Mouse (Mus musculus) frontal cortex, postnatal 36 days (tissue): ENCODE results near the gene Speer4d.
"Not testable (repeated sequence)": the region's sequence is repeated elsewhere in the genome, so short reads cannot be mapped to it uniquely, and the experiment has no call there.

Experiments used
- DNase-seq, 2 experiments: peaks; one replicate each; pipeline ENCODE4 v3.0.0; 2022; ENCODE audit warnings: low spot score in 2 of 2

The Speer4d gene

DNA sequence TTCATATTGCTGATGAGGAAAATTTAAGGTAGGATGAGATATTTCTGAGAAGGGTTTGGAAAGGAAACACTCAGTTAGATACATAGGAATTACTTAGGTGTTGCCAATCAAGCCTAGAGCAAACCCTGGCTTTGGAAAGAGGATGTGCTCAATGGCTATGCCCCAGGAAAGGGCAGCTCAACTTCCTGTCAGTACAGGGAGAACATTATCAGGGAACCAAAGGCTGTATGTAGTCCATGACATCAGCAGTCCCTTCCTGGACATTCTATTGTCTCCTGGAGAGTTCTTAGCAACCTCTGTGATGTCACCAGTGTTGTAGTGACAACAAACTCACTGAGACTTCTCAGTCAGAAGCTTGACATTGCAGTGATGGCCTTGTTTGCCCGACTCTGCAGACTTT lies at the start of gene Speer4d:
Speer4d (plus strand) TSS at position 301 of the 400 bp plus-strand sequence.
- not testable (repeated sequence) for DNase-seq

DNA sequence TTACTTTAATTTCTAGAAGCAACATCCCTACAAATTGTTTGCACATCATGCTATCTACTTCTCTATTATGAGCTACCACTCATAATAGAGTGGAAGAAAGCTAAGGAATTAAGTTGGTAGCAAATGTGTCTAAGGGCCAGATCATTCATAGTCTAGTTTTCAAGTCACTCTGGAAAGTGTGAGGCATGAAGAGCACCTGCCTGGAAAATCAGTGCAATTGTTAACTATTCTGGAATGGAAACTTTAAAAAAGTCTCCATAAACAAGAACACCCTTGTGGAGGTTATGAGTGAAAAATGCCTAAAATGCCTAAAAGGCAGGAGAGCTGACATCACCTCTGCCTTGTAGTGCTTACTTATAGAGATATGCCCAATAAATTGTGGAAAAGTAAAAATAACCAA lies 45.1 kb upstream of the Speer4d start:
- not testable (repeated sequence) for DNase-seq

- DNase-seq = not testable (repeated sequence)
Measured at GRCm38 (mm10) chr5:15577033-15577432, 41.8 kb upstream of the Speer4d start, which contains the start of gene Gm21083. Gm21083 (plus strand) TSS chr5:15577333.

- peak; percentile 9 to 11 for DNase-seq
Measured at GRCm38 (mm10) chr5:15586351-15586750, 32.5 kb upstream of the Speer4d start.

GRCm38 (mm10) chr5:15588291-15588690 lies 30.6 kb upstream of the Speer4d start:
- DNase-seq = peak in 1 of 2 experiments; percentile 6

DNA sequence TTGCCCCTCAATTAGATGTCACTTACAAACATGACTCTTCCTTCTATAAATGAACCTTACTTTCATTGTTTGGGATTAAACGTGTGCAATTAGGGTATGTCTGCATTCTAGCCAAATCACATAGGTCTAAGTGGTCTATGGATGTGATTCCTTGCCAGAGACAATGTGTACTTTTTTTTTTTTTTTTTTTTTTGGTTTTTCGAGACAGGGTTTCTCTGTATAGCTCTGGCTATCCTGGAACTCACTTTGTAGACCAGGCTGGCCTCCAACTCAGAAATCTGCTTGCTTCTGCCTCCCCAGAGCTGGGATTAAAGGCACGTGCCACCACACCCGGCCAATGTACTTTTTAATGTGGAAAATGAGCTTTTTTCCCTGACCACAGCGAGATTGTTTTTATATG lies 28.2 kb upstream of the Speer4d start:
- DNase-seq = not testable (repeated sequence)

DNA sequence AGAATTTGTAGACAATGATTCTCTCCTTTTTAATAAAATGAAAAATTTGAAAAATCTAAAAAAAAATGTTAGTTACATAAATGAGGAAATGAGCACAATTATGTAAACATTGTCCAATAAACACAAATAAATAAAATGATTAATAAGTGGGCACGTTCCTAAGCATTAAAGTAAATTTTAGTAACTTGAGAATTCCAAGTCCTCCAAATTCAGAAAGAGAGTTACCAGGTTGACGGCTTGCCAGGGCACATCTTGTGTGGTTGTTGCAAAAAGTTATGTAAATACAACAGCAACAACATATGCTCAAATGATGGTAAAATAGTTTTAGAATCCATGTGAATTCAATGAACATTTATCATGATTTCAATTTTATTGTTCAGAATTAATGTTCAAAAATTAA lies 27.3 kb upstream of the Speer4d start:
- not testable (repeated sequence) for DNase-seq

DNA sequence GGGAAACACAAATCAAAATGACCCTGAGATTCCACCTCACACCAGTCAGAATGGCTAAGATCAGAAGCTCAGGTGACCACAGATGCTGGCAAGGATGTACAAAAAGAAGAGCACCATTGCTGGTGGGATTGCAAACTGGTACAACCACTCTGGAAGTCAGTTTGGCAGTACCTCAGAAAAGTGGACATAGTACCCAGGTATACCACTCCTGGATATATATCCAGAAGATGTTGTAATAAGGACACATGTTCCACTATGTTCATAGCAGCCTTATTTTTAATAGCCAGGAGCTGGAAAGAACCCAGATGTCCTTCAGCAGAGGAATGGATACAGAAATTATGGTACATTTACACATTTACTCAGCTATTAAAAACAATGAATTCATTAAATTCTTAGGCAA lies 20.0 kb upstream of the Speer4d start:
- not testable (repeated sequence) for DNase-seq

- peak in 1 of 2 experiments; percentile 24 for DNase-seq
Measured at GRCm38 (mm10) chr5:15600342-15600741, 18.5 kb upstream of the Speer4d start.

- not testable (repeated sequence) for DNase-seq
Measured at GRCm38 (mm10) chr5:15601481-15601880, 17.4 kb upstream of the Speer4d start.

- DNase-seq = not testable (repeated sequence)
Measured at GRCm38 (mm10) chr5:15601960-15602359, 16.9 kb upstream of the Speer4d start.

DNA sequence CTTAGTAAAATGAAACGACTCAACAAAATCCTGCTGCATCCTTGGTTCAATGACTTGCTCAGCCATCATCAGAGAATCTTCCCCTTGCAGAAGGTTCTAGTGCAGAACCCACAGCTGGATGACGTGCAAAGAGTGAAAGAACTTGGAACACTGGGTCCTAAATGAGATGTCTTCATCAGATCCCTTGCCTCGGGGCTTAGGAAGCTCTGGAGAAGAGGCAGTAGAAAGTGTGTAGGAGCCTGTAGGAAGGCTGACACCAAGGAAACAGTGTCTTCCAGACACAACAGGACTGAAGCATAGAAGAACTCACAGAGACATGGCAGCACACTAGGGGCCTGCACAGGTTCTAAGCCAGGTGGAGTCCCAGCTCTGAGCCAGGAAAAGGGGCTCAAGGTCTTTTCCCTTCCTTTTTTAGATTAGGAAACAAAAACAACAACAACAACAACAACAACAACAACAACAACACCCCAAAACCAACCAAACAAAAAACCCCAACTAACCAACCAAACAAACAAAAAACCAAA lies 16.4 kb upstream of the Speer4d start:
- not testable (repeated sequence) for DNase-seq

DNA sequence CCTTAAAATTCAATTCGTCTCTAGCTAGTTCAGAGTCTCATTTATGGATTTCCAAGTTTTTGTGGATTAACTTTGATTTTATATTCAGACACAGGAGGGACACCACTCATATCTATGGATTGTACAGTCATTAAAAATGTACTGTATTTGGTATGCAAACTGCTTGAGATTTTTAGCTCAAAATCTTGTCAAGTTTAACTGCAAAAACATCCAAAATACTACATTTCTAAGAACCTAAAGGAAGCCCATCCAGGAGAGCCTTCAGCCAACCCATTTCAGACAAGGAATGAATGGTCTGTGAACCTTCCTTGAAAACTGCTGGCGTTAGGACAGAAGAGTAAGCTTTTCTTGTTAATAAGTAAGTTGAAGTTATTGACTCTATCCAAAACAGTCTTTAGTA lies 15.9 kb upstream of the Speer4d start:
- DNase-seq = not testable (repeated sequence)

DNA sequence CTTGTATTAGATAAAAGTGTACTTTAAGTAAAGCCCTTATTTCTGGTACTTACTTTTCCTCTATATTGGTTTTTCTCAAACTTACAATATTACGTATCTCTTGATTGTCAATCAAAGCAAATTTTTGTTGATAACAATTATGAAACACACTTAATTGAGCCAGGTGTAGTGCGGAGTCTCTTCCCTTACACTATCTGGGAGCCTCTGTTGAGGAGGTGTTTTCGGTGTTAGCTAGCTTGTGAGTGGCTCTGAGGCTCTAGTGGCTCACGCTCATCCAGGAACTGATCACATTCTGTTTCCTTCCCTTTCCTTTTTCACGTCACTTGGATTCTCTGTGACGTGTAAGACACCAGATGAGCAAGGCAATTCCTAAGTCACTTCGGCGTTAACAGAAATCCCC lies 15.3 kb upstream of the Speer4d start:
- not testable (repeated sequence) for DNase-seq

- not testable (repeated sequence) for DNase-seq
Measured at GRCm38 (mm10) chr5:15606677-15607076, 12.2 kb upstream of the Speer4d start.

DNA sequence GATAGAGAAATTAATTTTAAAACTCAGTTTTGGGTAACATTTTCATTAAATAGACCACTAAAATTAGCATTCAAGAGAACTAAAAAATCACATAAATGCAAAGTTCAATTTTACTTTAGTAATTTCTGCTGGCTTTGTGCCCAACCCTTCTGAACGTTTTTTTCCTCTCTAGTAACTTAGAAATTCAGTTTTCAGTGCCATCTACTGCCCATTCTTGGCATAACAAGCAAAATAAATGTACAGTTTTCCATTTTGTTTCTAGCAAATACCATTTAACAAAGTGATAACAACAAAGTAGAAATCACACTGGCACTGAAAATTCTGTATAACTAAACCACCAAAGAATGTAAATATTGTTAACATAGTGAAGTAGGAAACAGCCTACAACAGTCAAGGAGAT lies 8.2 kb upstream of the Speer4d start:
- DNase-seq = not testable (repeated sequence)

DNA sequence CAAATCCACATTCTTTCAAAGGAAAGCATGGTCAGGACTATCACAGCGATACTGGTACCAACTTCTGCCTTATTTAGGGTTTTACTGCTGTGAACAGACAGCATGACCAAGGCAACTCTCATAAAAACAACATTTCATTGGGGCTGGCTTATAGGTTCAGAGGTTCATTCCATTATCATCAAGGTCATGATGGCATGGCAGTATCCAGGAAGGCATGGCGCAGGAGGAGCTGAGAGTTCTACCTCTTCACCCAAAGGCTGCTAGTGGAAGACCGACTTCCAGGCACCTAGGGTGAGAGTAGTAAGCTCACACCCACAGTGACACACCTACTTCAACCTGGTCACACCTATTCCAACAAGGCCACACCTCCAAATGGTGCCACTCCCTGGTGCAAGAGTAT lies 2.7 kb upstream of the Speer4d start:
- not testable (repeated sequence) for DNase-seq

DNA sequence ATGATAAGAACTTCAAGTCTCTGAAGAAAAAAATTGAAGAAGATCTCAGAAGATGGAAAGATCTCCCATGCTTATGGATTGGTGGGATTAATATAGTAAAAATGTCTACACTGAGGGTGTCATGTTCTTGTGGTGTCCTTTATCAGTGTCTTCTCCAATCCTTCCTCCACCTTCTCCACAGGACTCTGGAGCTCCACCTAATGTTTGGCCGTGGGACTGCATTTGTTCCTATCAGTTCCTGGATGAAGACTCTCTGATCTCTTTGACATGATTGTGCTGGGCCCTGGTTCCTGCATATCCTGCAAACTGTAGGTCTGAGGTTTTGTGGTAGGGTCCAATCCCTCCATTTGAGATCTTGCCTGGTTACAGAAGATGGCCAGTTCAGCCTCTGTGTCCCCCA lies 9.3 kb downstream of the Speer4d start:
- peak in 1 of 2 experiments; percentile 13 for DNase-seq

- DNase-seq = peak in 1 of 2 experiments; percentile 15
Measured at GRCm38 (mm10) chr5:15630068-15630467, 11.2 kb downstream of the Speer4d start.

DNA sequence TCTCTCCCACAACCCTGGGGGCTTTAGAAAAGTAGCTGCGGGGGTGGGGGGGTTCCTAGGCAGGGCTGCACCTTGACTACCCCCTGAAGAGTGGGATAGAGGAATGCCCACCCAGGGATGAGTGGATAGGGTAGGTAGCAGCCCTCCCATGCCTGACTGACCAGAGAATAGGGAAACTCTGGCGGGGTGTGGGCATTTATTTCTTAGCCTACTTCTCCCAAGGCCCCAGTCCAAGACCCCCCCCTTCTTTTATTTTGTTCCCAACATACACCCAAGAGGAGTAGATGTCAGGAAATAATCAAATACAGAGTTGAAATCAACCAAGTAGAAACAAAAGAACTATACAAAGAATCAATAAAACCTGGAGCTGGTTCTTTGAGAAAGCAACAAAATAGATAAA lies 18.8 kb downstream of the Speer4d start:
- not testable (repeated sequence) for DNase-seq

DNA sequence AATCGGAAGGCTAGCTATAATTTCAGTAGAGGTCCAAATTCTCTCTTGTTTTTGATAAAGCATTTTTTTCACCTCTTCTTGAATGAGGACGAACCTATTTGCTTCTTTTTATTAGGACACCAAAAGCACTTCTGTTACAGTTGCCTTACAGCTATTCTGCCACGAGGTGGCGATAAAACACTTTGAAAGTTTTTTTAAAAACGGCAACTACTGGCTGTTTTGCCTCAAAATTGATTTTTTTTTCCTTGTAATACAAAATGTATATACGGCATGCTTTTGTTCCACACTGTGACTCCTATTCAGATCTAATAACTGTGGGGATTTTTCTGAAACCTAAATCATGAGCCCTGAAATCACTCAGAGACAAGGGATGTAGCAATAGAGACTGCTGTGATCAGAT lies 26.8 kb downstream of the Speer4d start:
- DNase-seq = peak in 1 of 2 experiments; percentile 23

- DNase-seq = not testable (repeated sequence)
Measured at GRCm38 (mm10) chr5:15652334-15652733, 33.5 kb downstream of the Speer4d start.

- DNase-seq = not testable (repeated sequence)
Measured at GRCm38 (mm10) chr5:15656959-15657358, 38.1 kb downstream of the Speer4d start, which contains the start of gene 4930572O03Rik. 4930572O03Rik (minus strand) TSS chr5:15657059.

DNA sequence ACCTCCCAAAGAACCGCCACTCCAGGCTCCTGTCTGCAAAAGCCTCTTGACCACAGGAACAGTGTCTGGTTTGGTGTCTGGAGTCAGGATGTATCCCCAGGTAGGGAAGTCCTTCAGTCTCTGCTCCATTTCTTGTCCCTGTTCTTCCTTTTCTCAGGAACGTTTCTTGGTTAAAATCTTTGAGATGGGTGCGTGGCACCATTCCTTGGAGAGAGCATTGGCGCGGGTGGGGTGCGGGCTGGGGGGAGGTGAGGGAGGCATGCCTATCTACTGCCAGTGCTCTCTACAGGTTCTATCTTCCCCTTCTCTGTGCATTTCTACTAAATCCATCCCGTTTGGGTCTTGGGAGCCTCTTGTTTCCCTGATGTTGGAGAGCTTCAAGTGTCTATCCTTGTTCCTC lies 45.0 kb downstream of the Speer4d start:
- DNase-seq = not testable (repeated sequence)
